Mouse (Mus musculus) bone marrow, adult 2 months (tissue): ENCODE results near the gene Tmod2. TPM values are rescaled to one million over a fixed set of nuclear protein-coding genes. Genes with fewer than 3 reads are reported as not detected.

ENCODE experiments used
- H3K27ac ChIP-seq: fragments of 200-500 bp; 2 replicates; pipeline ENCODE4 v1.5.1; 2012; ENCODE audit warnings: low read depth, mild to moderate bottlenecking, control low read depth, inconsistent platforms, low read length; ENCODE audit not compliant: control insufficient read depth, poor library complexity, insufficient read depth
- H3K4me1 ChIP-seq: fragments of 200-500 bp; 2 replicates; pipeline ENCODE4 v1.6.1; 2011; ENCODE audit warnings: low read length; ENCODE audit not compliant: control insufficient read depth, insufficient read depth
- H3K4me3 ChIP-seq: fragments of 200-500 bp; replicated peaks from 2 replicates; pipeline ENCODE3; 2011; ENCODE audit warnings: mild to moderate bottlenecking, low read depth, low read length, control low read depth; ENCODE audit not compliant: control insufficient read depth
- CTCF ChIP-seq: fragments of 200-500 bp; IDR thresholded peaks from 2 replicates; pipeline ENCODE4 v1.5.1; 2011; ENCODE audit warnings: low read length, control low read depth; ENCODE audit not compliant: control insufficient read depth, insufficient read depth
- POLR2A ChIP-seq: fragments of 200-500 bp; IDR thresholded peaks from 2 replicates; pipeline ENCODE4 v1.6.1; 2011; ENCODE audit warnings: low read depth, mild to moderate bottlenecking, control low read depth, low read length, borderline replicate concordance; ENCODE audit not compliant: control insufficient read depth
- WGBS: fragments of 180-500 bp; shearing (Covaris S2); methylation state at CpG from one replicate; pipeline ENCODE4 v1.1.7; 2018; 5-methylcytosine and 5-hydroxymethylcytosine counted together
- polyA plus RNA-seq: library from polyadenylated mRNA; stranded (reverse); fragments of >200 nt; gene quantifications from 2 replicates; pipeline ENCODE4 v1.2.4, GENCODE M21; 2011; ENCODE audit warnings: low replicate concordance; ENCODE audit not compliant: missing spikeins, insufficient read depth, insufficient read length

Tmod2 gene
- polyA plus RNA-seq, 1 experiment: 0.95 TPM

DNA sequence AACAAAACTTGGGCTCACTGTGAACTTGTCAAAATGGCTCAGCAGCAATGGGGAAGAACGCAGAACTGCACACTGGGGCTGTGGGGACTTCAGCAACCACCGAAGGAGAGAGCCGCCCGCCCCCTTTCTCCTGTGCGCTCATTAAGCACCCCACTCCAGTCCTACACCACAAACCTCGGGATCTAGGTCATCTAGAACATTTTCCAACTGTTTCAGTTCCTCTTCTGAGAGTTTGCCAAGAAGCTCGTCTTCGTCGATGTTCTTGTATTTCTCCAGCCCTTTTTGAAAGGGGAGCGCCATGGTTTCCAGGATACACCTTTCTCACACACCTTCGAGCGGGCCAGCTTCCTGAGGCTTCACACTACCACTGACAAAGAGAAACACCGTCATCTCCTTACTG, 14.1 kb downstream of the Tmod2 start:
- 64% methylated on average over 13 of the region's 13 CpGs for WGBS

DNA sequence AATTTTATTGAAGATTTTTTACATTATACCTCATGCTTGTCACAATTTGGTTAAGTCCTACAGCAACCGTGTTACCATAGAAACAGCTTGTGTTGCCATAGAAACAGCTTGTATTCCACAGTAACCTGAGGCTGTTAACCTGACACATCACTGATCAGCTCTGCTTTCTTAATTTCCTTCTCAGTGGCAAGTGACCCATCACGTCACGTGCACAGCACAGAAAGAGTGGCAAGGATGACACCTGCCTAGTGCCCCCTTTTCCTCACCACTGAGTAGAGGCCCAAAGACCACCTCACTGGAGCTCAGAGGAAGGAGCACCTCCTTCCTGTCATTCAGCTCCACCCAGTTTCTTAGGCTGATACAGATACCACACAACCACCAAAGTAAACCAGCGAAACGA, 17.6 kb downstream of the Tmod2 start:
- TF ChIP-seq CTCF: no peak
- no peak for TF ChIP-seq POLR2A
- Histone ChIP-seq H3K4me3 (no peak overlapping the region), H3K27ac (no peak overlapping the region), H3K4me1 (no peaks in the 10 kb centered on the region)
- 82% methylated on average over 5 of the region's 5 CpGs for WGBS

More for the DNA sequence above, 14.1 kb downstream of the Tmod2 start:
- H3K27ac ChIP-seq: no peak overlapping the region
- H3K4me1 ChIP-seq: no peaks in the 10 kb centered on the region
- no peak for TF ChIP-seq POLR2A
- TF ChIP-seq CTCF: no peak
- no peak overlapping the region for H3K4me3 ChIP-seq

DNA sequence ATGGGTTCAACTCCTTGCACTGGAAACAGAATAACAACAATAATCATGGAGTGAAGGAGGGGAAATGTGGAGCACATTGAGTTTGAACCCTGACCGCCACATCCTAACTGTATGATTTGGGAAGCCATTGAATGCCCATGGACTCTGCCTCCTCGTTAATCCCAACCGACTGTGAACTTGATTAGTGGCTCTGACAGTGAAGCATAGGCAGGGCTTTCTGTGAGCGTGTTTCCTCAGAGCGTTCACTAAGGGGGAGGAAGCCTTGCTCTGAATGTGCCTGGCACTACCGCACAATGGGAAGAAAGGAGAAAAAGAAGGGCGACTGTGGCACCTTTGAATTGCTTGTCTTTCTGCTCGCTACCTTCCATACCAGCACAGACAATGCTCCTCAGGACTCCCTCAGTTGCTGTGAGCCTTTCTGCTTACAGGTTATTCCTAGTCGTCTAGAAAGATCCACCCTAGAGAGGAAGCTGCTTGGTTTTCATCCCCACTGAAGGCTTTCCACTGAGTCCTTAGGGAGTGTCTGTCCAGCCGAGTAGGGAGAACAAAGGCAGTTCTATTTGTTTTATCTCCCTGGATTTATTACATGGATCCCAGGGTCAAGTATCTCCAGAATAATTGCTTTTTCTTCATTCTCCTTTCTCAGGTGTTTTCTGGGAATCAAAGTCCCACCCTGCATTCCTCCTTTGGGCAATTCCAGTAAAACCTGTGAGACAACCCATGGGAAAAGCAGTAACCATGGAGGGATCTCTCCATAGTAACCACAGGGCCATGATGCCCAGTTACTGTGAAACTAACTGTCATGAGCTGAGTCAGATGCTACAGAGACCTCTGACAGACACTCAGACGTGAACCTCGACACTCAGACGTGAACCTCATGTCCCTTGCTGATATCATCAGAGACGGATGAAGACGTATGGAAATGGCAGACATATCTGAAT, 21.0 kb downstream of the Tmod2 start:
- no peak overlapping the region for H3K27ac ChIP-seq
- no peak overlapping the region for H3K4me3 ChIP-seq
- WGBS: 84% methylated on average over 15 of the region's 15 CpGs
- TF ChIP-seq POLR2A (no peak), CTCF (no peak)
- H3K4me1 ChIP-seq: no peaks in the 10 kb centered on the region

DNA sequence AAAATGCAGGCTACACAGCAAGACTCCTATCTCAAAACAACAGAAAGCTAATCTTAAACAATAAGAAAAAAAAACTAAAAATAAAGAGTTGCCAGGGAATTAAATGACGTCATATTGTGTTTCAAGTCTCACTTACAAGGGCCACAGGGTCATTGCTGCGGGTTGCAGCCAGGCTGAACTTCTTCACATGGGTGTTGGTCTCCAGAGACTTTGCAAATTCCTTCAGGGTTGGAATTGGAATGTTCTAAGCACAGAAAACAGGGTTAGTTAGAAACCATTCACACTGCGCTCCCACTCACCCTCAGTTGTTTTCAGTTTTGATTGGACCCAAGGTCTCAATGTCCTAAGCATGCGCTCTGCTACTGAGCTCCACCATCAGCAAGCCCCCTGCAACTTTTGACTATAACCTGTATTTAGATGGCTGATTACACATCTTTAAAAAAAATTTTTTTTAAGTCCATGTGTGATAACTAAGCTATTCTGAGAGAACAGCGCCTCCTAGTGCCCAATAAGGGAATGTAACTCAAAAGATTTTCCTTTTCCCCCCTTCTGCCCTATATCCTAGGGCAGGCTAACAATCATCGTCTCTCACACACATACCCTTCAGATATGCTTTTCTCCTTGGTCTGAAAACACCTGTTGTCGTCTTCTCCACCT, 29.3 kb downstream of the Tmod2 start:
- WGBS: 46% methylated on average over 7 of the region's 7 CpGs
- TF ChIP-seq CTCF (no peak), POLR2A (no peak)
- Histone ChIP-seq H3K27ac (no peak overlapping the region), H3K4me1 (no peaks in the 10 kb centered on the region; the same call in 1 of the 2 replicates), H3K4me3 (no peak overlapping the region)

DNA sequence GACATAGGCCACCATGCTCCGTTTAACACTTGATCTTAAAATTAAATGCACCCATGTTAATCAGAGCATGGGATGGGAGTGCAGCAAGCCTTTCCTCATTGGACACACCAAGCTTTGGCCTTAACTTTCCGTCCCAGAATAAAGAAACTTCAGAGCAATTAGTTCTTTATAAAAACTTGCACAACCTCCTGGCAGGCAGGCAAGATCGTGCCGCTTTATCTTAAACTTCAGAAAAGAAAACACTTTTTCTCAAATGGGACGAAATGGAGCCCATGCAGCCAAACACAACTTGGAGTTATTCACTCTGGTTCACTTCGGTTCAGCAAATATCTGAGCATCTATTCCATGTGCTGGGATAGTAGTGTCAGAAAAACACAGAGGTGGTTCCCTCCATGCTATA, 31.8 kb downstream of the Tmod2 start:
- no peaks in the 10 kb centered on the region; the same call in 1 of the 2 replicates for H3K4me1 ChIP-seq
- 87% methylated on average over 6 of the region's 6 CpGs for WGBS
- no peak overlapping the region for H3K27ac ChIP-seq
- TF ChIP-seq POLR2A: no peak
- no peak for TF ChIP-seq CTCF
- no peak overlapping the region for H3K4me3 ChIP-seq

DNA sequence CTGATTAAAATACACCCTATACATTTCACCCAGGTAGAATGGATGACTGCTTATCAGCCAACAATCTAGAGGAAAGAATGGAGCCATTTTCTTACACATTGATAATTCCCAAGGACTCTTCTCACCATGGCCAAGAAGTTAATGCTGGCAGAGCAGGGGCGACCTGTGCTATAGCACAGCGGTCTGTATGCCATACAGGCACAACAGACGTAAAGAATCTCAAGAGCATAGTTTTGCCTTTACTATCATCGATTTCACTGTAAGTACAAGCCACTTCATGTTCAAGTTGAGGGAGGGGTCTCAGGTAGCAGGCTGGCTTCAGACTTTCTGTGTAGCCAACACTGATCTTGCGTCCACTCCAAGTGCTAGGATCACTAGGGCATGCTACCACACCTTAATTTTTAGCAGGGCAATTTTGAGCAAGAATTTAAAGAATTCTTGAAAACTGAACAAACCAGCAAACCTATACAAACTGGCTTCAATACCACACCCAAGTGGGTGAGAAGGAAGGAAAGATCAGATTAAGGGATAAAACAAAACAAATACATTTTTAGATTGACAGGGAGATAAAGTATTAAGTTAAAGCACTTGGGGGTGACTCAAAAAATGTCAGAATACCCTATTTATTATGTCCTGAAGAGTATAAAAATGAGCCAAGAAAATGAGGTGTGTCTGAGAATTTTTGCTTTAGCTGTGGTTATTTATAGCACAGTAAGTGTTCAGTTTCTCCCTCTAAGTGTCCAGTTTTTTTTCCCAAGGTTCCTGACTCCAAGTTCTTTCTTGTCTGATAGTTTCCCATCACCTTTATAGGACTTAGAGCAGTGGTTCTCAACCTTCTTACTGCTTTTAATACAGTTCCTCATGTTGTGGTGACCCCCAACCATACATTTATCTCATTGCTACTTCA, 39.8 kb downstream of the Tmod2 start:
- H3K4me3 ChIP-seq: no peak overlapping the region
- WGBS: 82% methylated on average over 5 of the region's 5 CpGs
- H3K27ac ChIP-seq: no peak overlapping the region
- no peak for TF ChIP-seq POLR2A
- TF ChIP-seq CTCF: no peak
- H3K4me1 ChIP-seq: no peaks in the 10 kb centered on the region

DNA sequence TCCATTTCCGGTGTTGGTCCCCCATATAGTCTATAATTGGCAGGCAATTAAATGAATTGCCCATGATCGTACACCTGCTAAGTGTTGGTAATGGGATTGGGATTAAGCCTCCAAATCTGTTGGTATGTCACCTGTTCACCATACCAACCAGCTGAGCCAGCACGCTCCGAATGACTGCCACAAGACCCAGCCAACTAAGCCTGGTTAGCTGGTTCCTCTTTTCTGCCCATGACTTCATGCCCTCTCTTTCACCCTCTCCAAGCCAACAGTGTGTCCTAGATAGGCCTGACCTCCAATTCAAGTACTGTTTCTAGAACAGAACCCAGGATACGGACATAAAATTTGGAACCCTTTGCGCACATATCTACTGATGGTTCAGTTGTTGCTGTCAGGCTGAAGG, 42.7 kb downstream of the Tmod2 start:
- 60% methylated on average over 6 of the region's 6 CpGs for WGBS
- TF ChIP-seq POLR2A: no peak
- TF ChIP-seq CTCF: no peak
- Histone ChIP-seq H3K27ac (no peak overlapping the region), H3K4me3 (no peak overlapping the region), H3K4me1 (no peaks in the 10 kb centered on the region)
